Mouse (Mus musculus) cerebellum, adult 11-12 months (tissue): ENCODE results near the gene Tmem131.

Experiments
- DNase-seq: peaks from one replicate; pipeline ENCODE4 v3.0.0; 2022

The Tmem131 gene

DNA sequence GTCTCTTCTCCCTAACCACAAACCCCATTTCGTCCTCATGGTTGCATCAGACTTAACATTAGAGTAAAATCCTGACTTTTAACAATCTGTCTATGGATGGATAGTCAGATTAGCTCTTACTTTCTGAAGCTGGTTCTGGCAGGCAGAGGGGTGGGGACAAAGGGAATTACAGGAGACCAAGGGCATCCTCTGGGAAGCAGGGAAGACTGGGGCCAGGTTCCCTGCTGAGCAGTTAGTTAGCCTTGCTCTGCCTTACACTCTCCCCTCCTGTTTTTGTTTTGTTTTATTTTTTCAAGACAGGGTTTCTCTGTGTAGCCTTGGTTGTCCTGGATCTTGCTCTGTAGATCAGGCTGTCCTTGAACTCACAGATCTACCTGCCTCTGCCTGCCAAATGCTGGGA is 173.5 kb downstream of the Tmem131 start:
- no peak for DNase-seq

DNA sequence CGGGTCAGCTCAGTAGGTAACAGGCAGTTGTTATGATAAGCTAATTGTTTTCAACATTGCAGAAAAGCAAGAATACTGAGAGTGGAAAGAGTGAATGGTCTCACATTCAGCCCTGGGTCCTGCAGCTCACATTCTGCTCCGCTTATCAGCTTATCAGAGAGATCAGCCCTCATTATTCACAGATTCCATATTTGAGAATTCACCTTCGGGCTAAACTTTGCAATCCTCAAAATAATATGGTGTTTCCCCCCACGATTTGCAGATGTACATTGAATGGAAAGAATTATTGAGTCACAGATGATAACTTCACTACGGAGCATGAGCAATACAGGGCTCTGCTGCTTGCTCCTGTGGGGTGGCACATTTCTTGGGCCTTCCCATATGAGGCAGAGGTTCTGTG is 174.7 kb downstream of the Tmem131 start:
- no peak for DNase-seq

DNA sequence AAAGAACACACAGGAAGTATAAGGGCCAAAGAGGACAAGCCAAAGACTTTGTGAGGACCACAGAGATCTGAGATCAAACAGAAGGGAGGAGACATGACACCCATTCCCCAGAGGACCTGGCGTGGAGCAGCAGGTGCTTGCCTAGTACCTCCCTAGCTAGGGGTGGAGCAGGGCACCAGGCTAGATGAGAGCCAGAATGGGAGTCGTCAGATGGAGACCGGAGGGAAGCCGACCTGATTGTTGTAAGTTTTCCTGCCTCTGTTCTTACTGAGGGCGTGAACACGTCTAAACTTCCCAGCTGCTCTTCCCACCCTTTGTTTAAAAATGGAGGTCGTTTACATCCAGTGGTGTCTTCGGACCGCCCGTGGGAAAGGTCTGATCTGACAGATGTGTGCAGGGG is 176.1 kb downstream of the Tmem131 start:
- DNase-seq, result no peak

DNA sequence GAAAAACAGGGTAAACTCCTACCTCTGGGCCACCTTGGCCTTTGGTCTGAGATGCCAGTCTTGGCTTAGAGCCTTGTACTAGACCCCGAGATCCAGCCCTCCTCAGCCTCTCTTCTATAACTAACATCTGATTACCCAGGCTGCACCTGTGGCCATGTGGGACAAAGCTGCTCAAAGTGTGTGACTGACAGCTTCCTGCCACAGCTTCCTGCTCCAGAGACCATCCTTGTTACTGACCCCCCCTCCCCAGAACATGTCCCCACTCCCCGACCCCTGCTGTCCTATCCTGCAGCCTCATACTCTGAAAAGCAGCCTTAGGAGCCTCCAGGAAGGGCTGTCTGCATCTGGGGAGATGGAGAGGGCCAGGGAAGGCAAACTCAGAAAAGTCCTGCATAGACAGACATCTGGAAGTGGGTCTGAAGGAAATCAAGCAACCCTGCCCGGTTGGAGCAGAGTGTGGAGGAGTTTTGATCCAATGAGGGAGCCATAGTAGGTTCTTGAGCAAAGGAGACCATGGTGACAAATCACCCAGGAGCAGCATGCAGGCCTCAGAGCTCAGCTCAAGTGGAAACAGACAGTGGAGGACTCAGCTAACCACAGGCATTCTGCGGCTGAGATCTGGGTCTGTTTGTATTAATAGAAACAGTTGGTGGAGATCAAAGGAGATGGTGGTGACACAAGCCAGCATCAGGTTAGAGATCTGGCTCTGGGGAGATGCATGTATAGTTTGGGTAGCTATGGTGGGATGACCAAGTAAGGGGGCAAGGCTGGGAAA is 176.8 kb downstream of the Tmem131 start:
- no peak for DNase-seq

DNA sequence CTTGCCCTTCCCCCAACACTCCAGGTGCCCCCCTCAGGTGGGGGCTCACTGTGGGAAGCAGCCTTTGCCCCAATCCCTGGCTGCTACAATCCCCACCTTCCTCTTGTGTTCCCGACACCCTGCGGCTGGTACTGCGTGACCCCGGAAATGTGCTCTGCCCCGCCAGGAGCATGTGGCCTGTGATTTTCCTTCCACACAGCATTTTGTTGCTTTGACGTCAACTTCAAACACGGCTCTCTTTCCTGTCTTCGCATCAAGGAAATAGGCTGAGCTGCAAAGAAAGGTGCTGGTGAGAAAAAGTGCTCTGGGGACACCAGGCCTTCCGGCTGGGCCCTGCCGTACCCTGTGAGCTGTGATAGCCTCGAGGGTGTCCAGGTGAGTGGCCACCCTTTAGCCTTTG is 181.9 kb downstream of the Tmem131 start, which contains the start of gene Zap70:
Zap70 (plus strand) TSS at position 231 of the 400 bp plus-strand sequence.
- no peak for DNase-seq

DNA sequence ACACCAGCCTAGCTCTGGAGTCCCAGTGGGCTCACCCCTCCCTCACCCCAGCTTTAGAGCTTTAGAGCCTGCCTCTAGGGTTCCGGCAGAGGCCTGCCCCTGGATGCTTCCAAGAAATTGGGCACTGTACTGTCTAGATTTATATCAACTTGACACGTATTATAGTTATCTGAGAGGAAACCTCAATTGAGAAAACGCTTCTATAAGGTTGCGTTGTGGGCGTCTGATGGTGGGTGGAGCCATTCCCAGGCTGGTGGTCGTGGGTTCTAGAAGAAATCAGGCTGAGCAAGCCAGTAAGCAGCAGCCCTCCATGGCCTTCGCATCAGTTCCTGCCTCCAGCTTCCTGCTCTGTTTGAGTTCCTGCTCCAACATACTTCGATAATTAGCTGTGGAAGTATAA is 182.4 kb downstream of the Tmem131 start:
- DNase-seq, result no peak

DNA sequence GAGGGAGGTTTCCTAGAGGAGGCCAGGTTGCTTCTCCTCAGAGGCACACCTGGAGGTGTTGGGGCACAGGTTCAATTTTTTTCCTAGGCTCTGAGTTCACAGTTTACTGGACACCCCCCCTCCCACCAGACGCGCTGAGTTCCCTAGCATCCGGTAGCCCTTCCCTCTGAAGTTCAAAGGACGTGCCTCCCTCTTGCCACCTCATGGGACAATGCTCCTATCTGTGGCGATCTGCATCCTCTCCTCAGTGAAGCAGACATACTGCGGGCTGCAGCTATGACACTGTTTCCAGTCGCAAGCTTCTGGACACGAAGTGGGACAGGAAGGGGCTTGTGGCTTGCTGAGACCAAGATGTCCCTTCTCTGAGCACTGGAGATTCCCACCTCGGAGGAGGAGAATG is 183.1 kb downstream of the Tmem131 start:
- no peak for DNase-seq

DNA sequence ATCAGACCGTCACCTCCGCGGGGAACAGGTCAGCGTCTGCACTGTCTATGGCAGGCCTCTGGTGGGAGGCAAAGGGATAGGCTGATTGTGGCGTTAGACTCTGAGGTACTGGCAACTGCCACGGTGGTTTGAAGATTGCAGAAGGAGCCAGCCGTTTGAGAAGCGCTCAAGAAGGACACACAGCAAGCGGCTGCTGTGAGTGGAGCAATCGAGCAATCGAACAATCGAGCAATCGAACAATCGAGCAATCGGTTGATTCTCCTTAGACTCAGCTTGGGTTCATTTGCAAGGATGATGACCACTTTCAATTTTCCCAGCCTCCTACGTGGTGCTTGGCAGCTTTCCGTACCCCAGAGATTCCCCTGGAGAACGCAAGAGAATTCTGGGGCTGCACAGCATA is 184.4 kb downstream of the Tmem131 start:
- DNase-seq, result no peak

DNA sequence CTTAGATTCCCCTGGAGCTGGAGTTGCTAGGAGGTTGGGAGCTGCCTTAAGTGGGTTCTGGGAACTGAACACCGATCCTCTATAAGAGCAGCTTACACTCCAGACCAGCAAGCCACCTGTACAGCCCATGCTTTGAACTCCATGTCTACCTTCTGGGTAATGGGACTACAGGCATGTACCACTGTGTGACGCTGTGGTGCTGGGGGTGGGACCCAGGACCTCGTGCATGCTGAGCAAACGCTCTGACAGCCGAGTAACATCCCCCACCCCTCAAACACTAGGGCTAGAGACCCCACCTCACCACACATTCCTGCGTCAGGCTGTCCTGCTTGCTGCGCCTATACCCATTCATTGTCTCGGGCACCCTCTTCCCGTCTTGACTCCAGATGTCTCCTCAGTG is 184.9 kb downstream of the Tmem131 start:
- DNase-seq, result no peak

DNA sequence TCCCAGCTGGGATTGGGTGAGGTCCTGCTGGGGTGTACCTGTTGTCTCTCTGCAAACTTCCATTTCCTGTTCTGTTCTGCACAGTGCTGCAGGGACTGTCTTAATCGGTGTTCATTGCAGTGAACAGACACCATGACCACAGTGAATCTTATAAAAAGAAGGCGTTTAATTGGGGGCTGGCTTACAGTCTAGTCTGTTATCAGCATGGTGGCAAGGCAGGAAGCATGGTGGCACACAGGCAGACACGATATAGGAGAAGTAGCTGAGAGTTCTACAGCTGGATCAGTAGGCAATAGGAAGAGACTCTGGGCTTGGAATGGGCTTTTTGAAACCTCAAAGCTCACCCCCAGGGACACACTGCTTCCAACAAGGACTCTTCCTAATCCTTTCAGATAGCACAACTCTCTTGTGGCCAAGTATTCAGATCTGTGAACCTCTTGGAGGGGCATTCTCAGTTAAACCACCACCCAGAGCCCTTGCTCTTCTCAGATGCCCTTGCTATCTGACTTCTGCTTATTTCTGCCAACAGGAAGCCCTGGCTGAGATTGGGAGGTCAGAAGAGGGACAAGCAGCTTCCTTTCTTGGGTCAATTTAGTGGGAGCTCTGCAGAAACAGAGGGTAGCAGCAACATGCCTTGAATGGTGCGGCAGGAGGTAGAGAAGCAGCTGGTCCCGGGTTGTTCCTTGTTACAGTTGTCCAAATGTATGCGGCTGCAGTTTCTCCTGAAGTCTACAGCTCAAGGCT is 189.4 kb downstream of the Tmem131 start:
- no peak for DNase-seq

DNA sequence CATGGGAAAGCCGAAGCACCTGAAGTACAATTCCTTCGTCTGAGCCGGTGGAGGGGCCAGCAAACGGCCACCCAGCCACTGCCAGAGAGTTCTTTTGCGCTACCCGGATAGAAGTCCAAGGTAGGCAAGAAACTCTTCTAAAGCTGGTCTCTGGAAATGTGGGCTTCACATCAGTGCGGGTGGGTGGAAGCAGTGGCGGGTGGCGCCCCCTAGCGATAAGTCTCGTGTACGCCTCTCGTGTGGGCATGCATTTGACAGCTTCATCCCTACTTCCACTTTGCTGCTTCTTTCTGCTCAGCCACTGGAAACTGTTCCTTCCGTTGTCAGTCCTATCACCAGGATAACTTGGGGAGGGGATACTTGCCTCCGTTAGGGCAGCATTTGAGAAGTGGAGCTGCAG is 197.0 kb downstream of the Tmem131 start:
- no peak for DNase-seq

DNA sequence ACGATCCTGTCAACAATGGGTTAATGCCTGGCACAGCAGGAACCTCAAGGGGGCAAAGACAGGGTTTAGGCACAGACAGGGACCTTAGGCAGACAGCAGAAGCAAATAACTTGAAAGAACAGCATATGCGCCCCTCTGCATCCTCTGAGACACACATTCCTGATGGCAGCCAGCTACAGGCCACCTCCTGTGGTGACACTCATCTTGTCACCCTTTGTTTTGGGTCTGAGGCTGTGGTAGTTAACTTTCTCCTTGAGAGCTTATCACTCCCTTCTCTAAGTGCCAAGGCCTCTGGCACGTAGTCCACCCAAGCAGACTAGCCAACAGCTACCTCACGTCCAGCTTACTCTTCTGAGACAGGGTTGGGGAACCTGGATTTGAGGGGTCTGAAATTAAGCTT is 197.8 kb downstream of the Tmem131 start:
- DNase-seq, result no peak

DNA sequence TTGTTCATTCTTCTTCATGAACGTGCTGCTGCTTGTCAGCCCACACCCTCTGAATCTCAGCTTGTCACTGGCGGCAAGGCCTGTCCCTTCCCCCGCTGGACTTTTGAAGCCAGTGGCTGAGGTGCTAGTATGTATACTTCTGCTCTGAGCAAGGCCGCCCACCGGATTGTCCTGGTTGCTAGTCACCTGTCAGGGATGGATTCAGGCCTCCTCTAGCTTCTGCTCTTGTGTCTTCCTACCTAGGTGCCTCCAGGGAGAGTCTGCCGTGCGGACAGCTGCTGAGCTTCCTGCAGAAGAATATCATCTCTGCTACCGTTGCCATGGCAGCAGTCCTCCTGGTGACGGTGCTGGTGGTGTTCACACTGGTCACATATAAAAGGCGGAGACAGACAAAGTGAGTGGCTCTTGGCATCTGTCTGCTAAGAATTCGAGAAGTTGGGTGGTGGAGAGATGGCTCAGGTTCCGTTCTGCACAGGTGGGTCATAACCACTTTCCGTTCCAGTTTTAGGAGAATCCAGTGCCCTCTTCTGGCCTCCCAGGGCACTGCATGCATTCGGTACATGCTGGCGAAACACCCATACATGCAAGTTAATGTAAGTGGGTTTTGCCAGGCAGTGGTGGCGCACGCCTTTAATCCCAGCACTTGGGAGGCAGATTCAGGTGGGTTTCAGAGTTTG is 199.1 kb downstream of the Tmem131 start:
- DNase-seq, result peak; percentile 63

DNA sequence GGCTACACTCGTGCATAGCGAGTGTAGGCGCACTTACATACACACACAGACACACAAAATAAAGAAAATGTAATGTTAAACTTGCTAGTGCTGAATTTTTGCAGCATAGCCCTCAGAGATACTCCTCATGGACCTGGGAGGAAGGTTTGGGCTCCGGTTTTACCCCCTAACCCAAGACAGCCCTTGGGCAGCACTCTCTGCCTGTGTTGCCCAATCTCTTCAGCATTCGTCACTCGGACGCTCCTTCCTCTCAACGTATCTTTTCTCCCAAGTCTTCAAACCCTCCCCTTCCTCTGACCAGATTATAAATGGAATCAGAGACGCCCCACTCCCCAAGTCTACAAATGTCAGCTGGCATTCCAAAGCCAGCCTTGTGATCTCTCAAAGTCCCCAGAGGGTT is 200.4 kb downstream of the Tmem131 start:
- DNase-seq, result no peak
